Mouse (Mus musculus) lung, embryonic 15.5 days (tissue): ENCODE results near the gene Tnrc6b. TPM values are rescaled to one million over a fixed set of nuclear protein-coding genes. Genes with fewer than 3 reads are reported as not detected.

Experiments used
- ATAC-seq: fragments of 200-750 bp; cut with Nextera tagmentation; 2 replicates; pipeline ENCODE4 v1.8.0; 2017; ENCODE audit warnings: moderate number of reproducible peaks, borderline replicate concordance; ENCODE audit not compliant: low FRiP score, low TSS enrichment; ENCODE audit errors: extremely low read depth
- H3K27ac ChIP-seq: fragments of 300-500 bp; sonication (generic); 2 replicates; pipeline ENCODE4 v1.5.1; 2015; ENCODE audit warnings: moderate library complexity, mild to moderate bottlenecking, inconsistent platforms
- H3K27me3 ChIP-seq: fragments of 300-500 bp; sonication (generic); 2 replicates; pipeline ENCODE4 v1.6.1; 2015; ENCODE audit warnings: inconsistent platforms
- H3K36me3 ChIP-seq: fragments of 300-500 bp; sonication (generic); 2 replicates; pipeline ENCODE4 v1.6.1; 2015; ENCODE audit warnings: inconsistent platforms
- H3K4me1 ChIP-seq: fragments of 300-500 bp; sonication (generic); 2 replicates; pipeline ENCODE4 v1.6.1; 2015; ENCODE audit warnings: inconsistent platforms
- H3K4me2 ChIP-seq: fragments of 300-500 bp; sonication (generic); 2 replicates; pipeline ENCODE4 v1.6.1; 2015; ENCODE audit warnings: inconsistent platforms, mild to moderate bottlenecking, moderate library complexity
- H3K4me3 ChIP-seq: fragments of 300-500 bp; sonication (generic); 2 replicates; pipeline ENCODE4 v1.5.1; 2015; ENCODE audit warnings: mild to moderate bottlenecking, inconsistent platforms
- H3K9ac ChIP-seq: fragments of 300-500 bp; sonication (generic); 2 replicates; pipeline ENCODE4 v1.6.1; 2015; ENCODE audit warnings: inconsistent platforms
- H3K9me3 ChIP-seq: fragments of 300-500 bp; sonication (generic); 2 replicates; pipeline ENCODE4 v1.6.1; 2016; ENCODE audit warnings: inconsistent platforms
- WGBS: fragments of 180-500 bp; shearing (Covaris S2); methylation state at CpG from one replicate; pipeline ENCODE4 v1.1.7; 2015; 5-methylcytosine and 5-hydroxymethylcytosine counted together
- polyA plus RNA-seq: library from polyadenylated mRNA; unstranded; fragments of >200 nt; fragmentation: Nextera tagmentation; extraction: Ambion mirVana; gene quantifications from 2 replicates; pipeline ENCODE4 v1.2.1, GENCODE M21; 2015

The Tnrc6b gene
- polyA plus RNA-seq, 1 experiment from 2014 or later, result 27.2 TPM

DNA sequence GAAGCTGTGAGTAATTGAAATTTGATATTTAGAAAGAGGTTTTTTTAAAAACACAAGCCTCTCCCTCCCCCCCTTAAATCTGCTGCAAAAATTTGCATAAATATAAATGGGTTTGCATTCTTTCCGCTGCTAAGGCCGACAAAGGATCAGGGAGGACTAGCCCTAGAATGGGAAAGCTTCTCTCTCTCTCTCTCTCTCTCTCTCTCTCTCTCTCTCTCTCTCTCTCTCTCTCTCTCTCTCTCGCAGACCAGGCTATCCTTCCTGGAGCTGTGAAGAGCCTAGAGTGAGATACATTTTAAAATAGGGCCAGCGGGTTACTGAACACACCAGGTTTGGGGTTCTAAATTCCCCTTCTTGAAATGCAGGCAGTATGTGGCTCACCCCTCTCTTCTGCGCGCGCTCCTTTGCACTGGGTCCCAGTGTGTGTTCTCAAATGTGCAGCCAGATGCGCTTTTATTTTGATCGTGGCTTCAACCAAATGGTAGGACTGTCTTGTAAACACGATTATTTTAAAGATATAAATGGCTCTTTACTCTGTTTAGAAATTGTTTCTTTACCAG, 88.0 kb downstream of the Tnrc6b start:
- H3K9me3 ChIP-seq, result no peaks in the 10 kb centered on the region
- peak overlapping the region; percentile 90 for H3K27ac ChIP-seq
- H3K4me1 ChIP-seq, result peaks cover 30% of the 10 kb centered on the region
- WGBS, result under 1% methylated on average over 9 of the region's 10 CpGs
- H3K9ac ChIP-seq, result peak overlapping the region; percentile 65
- no peaks in the 10 kb centered on the region for H3K36me3 ChIP-seq
- ATAC-seq, result peak; percentile 48; the same call in 1 of the 2 replicates
- H3K4me2 ChIP-seq, result peak overlapping the region; percentile 64
- H3K27me3 ChIP-seq, result no peaks in the 10 kb centered on the region
- peak overlapping the region; percentile 55 for H3K4me3 ChIP-seq

DNA sequence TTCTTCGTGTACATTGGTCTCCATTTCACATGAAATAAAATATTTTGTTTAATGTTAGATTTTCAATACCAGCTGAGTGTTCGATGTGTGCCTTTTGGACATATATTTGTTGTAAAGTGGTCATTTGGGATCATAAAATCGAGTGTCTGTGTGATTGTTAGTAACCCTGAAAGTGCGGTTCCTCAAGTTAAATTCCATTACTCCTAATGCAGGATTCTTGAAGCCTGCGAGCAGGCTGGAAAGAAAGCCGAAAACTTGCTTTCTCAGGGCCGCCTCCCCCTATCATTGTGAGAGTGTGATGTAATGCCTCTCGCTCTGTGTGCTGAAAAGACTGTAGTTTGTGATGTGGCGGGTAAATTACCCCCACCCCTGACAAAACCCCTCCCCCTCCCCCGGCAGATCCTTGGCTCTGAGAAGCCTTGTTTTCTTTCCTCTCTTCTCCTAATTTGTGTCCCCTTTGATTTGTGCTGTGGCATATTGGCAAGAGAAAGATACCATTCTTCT, 88.6 kb downstream of the Tnrc6b start:
- Histone ChIP-seq H3K4me2 (peak overlapping the region; percentile 64), H3K9ac (peak overlapping the region; percentile 65), H3K27ac (peak overlapping the region; percentile 90), H3K27me3 (no peaks in the 10 kb centered on the region), H3K9me3 (no peaks in the 10 kb centered on the region), H3K4me3 (peak overlapping the region; percentile 55), H3K36me3 (no peaks in the 10 kb centered on the region), H3K4me1 (peaks cover 34% of the 10 kb centered on the region)
- under 1% methylated on average over 10 of the region's 10 CpGs for WGBS
- no peak for ATAC-seq

DNA sequence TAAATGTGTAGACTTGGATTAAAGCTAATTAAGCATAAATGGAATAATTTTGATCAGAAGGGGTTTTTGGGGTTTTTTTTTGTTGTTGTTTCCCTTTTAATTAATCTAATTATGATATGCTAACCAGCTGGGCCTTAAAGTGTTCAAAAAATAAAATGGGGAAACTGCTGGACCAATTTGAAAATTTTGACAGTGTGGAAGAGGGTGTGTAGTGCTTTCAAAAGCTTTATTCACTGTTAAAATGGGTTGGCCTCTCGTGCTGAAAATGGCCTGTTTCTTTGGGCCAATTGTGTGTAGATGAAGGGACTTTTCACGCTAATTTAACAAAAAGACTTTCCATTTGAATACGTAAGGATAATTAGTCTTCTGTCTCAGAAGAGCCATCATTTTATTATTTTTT, 89.1 kb downstream of the Tnrc6b start:
- H3K4me2 ChIP-seq, result peak overlapping the region; percentile 64
- peak overlapping the region; percentile 65 for H3K9ac ChIP-seq
- peaks cover 36% of the 10 kb centered on the region for H3K4me1 ChIP-seq
- peak overlapping the region; percentile 41; the same call in 1 of the 2 replicates for H3K27ac ChIP-seq
- no peak for ATAC-seq
- no peaks in the 10 kb centered on the region for H3K9me3 ChIP-seq
- no peaks in the 10 kb centered on the region for H3K36me3 ChIP-seq
- no peaks in the 10 kb centered on the region for H3K27me3 ChIP-seq
- peak overlapping the region; percentile 55 for H3K4me3 ChIP-seq
- WGBS, result 20% methylated on average over 3 of the region's 3 CpGs

- no peak for ATAC-seq
- Histone ChIP-seq H3K4me2 (peak overlapping the region; percentile 64), H3K9me3 (no peaks in the 10 kb centered on the region), H3K4me1 (peaks cover 36% of the 10 kb centered on the region), H3K27me3 (no peaks in the 10 kb centered on the region), H3K27ac (0 out of 2 replicates have a peak overlapping the region, but pooled peaks have one; percentile 41), H3K36me3 (no peaks in the 10 kb centered on the region), H3K4me3 (peak overlapping the region; percentile 55), H3K9ac (peak overlapping the region; percentile 18; the same call in 1 of the 2 replicates)
- WGBS, result 11% methylated on average over 4 of the region's 4 CpGs
Observed at GRCm38 (mm10) chr15:80800765-80801164, 89.7 kb downstream of the Tnrc6b start.

DNA sequence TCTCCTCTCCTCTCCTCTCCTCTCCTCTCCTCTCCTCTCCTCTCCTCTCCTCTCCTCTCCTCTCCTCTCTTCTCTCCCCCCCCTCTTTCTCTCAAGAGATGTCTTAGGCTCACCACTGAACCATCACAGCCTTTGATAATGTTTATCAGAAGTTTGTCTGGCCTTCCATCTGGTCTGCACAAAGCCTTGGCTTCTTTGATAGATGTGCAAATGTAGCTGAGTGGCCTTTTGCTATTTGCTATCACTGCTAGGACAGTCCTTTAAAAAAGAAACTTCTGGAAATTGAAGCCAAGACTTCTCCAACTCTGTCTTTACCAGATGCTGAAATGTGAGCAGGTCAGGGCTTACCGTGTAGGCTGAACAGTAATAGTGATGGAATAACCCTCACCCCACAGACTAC, 90.5 kb downstream of the Tnrc6b start:
- Histone ChIP-seq H3K9ac (no peak overlapping the region), H3K9me3 (no peaks in the 10 kb centered on the region), H3K4me3 (no peak overlapping the region), H3K4me2 (peak overlapping the region; percentile 64; the same call in 1 of the 2 replicates), H3K27me3 (no peaks in the 10 kb centered on the region), H3K4me1 (peaks cover 41% of the 10 kb centered on the region), H3K36me3 (no peaks in the 10 kb centered on the region), H3K27ac (no peak overlapping the region)
- WGBS, result 25% methylated on average over 1 of the region's 1 CpGs
- no peak for ATAC-seq

- H3K36me3 ChIP-seq, result no peaks in the 10 kb centered on the region
- no peak overlapping the region for H3K27ac ChIP-seq
- no peak overlapping the region for H3K4me2 ChIP-seq
- H3K4me1 ChIP-seq, result peaks cover 20% of the 10 kb centered on the region
- 52% methylated on average over 5 of the region's 5 CpGs for WGBS
- no peak overlapping the region for H3K9ac ChIP-seq
- H3K4me3 ChIP-seq, result no peak overlapping the region
- no peaks in the 10 kb centered on the region for H3K9me3 ChIP-seq
- no peaks in the 10 kb centered on the region for H3K27me3 ChIP-seq
- no peak for ATAC-seq
Observed at GRCm38 (mm10) chr15:80807162-80807561, 96.0 kb downstream of the Tnrc6b start.

DNA sequence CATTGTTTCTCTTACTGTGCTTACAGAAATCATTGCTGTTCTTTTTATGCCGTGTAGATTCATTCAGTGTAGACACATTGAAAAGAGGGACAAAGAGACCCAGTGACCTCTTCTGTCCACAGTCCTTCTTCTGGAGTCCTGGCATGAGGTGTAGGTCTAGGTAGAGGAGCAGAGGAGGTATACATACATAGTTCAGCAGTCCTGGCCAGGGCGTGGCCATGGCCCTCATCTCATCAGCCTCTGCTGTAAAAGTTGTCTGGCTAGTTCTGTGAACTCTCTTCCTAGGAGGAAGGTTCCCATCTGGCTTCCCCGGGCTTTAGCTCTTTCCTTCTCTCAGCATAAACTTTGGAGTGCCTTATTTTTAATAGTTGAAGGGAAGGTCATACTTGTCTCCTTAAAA, 99.1 kb downstream of the Tnrc6b start:
- Histone ChIP-seq H3K27me3 (no peaks in the 10 kb centered on the region), H3K4me1 (peaks cover 22% of the 10 kb centered on the region; the same call in 1 of the 2 replicates), H3K4me2 (no peak overlapping the region), H3K9ac (no peak overlapping the region), H3K9me3 (no peaks in the 10 kb centered on the region), H3K4me3 (no peak overlapping the region), H3K36me3 (no peaks in the 10 kb centered on the region), H3K27ac (no peak overlapping the region)
- WGBS, result 80% methylated on average over 3 of the region's 3 CpGs
- no peak for ATAC-seq

DNA sequence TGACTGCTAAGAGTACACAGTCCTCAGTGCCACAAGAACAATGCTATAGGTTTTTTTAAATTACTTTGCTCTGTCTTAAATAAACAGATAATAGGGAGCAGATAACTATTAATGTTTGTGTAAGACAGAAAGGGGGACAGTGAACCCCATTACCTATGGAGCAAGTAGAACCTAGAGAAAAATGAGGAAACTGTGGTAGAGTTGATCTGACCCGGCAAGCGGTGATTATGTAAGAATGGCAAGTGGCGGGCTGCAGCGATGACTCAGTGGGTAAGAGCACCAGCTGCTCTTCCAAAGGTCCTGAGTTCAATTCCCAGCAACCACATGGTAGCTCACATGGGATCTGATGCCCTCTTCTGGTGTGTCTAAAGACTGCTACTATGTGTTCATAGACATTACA, 101.7 kb downstream of the Tnrc6b start:
- WGBS, result 83% methylated on average over 4 of the region's 4 CpGs
- H3K27me3 ChIP-seq, result no peaks in the 10 kb centered on the region
- H3K9ac ChIP-seq, result no peak overlapping the region
- H3K4me1 ChIP-seq, result peaks cover 12% of the 10 kb centered on the region; the same call in 1 of the 2 replicates
- H3K36me3 ChIP-seq, result no peaks in the 10 kb centered on the region
- no peak overlapping the region for H3K4me3 ChIP-seq
- no peaks in the 10 kb centered on the region for H3K9me3 ChIP-seq
- H3K27ac ChIP-seq, result no peak overlapping the region
- ATAC-seq, result no peak
- H3K4me2 ChIP-seq, result no peak overlapping the region

DNA sequence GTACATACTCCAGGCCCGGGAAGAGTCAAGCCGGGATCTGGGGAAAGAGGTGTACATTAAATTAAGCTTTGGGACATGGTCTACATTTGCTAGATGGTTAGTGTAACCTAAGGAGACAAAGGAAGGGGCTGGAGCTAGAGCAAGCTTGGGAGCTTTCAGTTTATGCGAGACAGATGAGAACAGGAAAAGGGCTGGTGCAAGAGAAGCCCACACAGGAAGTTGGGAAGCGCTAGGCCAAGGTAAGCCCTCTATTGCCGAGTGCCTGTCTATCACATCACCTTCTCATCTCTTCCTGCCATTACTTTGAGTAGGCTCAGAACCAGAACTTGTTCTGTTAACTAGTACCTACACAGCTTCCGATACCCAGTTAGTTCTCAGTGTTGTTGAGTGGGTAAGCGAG, 103.7 kb downstream of the Tnrc6b start:
- Histone ChIP-seq H3K36me3 (peaks cover 2% of the 10 kb centered on the region; the same call in 1 of the 2 replicates), H3K9ac (no peak overlapping the region), H3K27me3 (no peaks in the 10 kb centered on the region), H3K27ac (no peak overlapping the region), H3K4me3 (no peak overlapping the region), H3K4me2 (no peak overlapping the region), H3K4me1 (peaks cover 12% of the 10 kb centered on the region; the same call in 1 of the 2 replicates), H3K9me3 (no peaks in the 10 kb centered on the region)
- 64% methylated on average over 7 of the region's 7 CpGs for WGBS
- no peak for ATAC-seq

DNA sequence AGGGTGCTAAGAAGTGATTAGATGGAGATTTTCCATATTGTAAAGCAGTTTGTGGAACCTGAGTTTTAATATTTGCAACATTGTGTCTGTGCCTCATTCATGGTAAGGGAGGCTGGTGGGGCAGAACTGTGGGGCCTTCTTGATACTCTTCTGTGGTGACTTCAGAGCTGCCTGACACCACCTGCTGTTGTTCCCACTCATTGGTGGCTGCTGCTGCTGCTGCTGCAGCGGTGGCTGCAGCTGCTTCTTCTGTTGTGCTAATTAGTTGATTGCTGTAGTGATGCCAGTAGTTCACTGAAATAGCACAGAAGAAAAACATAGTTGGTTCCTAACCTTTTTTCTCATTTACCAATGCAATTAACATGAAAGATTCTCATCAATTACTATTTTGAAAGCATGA, 111.2 kb downstream of the Tnrc6b start:
- Histone ChIP-seq H3K4me3 (no peak overlapping the region), H3K27ac (no peak overlapping the region), H3K36me3 (peaks cover 6% of the 10 kb centered on the region; the same call in 1 of the 2 replicates), H3K4me1 (no peaks in the 10 kb centered on the region), H3K9ac (no peak overlapping the region), H3K27me3 (no peaks in the 10 kb centered on the region), H3K4me2 (no peak overlapping the region), H3K9me3 (no peaks in the 10 kb centered on the region)
- no peak for ATAC-seq
- 41% methylated on average over 1 of the region's 1 CpGs for WGBS

GRCm38 (mm10) chr15:80831170-80831569, 120.1 kb downstream of the Tnrc6b start:
- no peak overlapping the region for H3K9ac ChIP-seq
- H3K4me2 ChIP-seq, result no peak overlapping the region
- H3K27me3 ChIP-seq, result no peaks in the 10 kb centered on the region
- peaks cover 3% of the 10 kb centered on the region; the same call in 1 of the 2 replicates for H3K4me1 ChIP-seq
- H3K9me3 ChIP-seq, result no peaks in the 10 kb centered on the region
- WGBS, result 45% methylated on average over 3 of the region's 3 CpGs
- no peak overlapping the region for H3K27ac ChIP-seq
- no peaks in the 10 kb centered on the region for H3K36me3 ChIP-seq
- no peak overlapping the region for H3K4me3 ChIP-seq
- ATAC-seq, result no peak

DNA sequence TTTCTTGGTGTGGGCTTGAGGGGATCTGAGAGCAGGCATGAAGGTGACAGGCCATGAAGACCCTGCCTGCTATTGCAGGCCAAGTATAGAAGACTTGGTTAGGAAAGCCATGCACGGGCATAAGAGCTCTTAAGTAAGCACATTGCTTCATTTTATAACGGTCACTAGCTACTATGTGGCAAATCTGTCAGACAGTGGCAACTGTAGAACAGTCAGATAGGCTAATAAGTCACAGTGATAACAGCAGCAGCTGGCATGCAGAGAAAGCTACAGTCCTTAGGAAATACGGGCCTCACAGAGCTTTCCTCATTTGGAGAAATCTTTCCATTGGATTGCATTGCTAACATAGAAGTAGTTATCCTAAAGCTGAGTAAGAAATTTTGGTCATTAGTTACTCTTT, 121.7 kb downstream of the Tnrc6b start:
- Histone ChIP-seq H3K9me3 (no peaks in the 10 kb centered on the region), H3K4me3 (no peak overlapping the region), H3K4me2 (no peak overlapping the region), H3K27me3 (no peaks in the 10 kb centered on the region), H3K27ac (no peak overlapping the region), H3K9ac (no peak overlapping the region), H3K4me1 (peaks cover 4% of the 10 kb centered on the region; the same call in 1 of the 2 replicates), H3K36me3 (no peaks in the 10 kb centered on the region)
- no peak for ATAC-seq
- 33% methylated on average over 3 of the region's 3 CpGs for WGBS
